Mouse (Mus musculus) heart, adult 2 months (tissue): ENCODE data around the gene Mreg. TPM values are rescaled to one million over a fixed set of nuclear protein-coding genes. Genes with fewer than 3 reads are reported as not detected.

Experiments used
- DNase-seq, 2 experiments: peaks; one replicate each; pipeline ENCODE4 v3.0.0; 2021
- H3K27ac ChIP-seq: fragments of 200-600 bp; 2 replicates; pipeline ENCODE4 v1.8.1; 2022
- H3K27me3 ChIP-seq: fragments of 200-500 bp; 2 replicates; pipeline ENCODE4 v1.6.1; 2012; ENCODE audit warnings: mild to moderate bottlenecking, low read length, inconsistent platforms, mixed read lengths; ENCODE audit not compliant: control insufficient read depth, insufficient read depth
- H3K36me3 ChIP-seq: fragments of 200-500 bp; 2 replicates; pipeline ENCODE4 v1.6.1; 2012; ENCODE audit warnings: low read length, inconsistent platforms; ENCODE audit not compliant: control insufficient read depth, insufficient read depth
- H3K4me1 ChIP-seq: fragments of 200-500 bp; 2 replicates; pipeline ENCODE4 v1.6.1; 2011; ENCODE audit warnings: low read length; ENCODE audit not compliant: control insufficient read depth, insufficient read depth
- H3K4me3 ChIP-seq: fragments of 200-600 bp; 2 replicates; pipeline ENCODE4 v1.8.1; 2022
- H3K79me2 ChIP-seq: fragments of 200-500 bp; replicated peaks from 2 replicates; pipeline ENCODE4 v1.6.1; 2012; ENCODE audit warnings: mild to moderate bottlenecking, inconsistent platforms, low read length, moderate library complexity, mixed read lengths; ENCODE audit not compliant: control insufficient read depth, insufficient read depth
- H3K9ac ChIP-seq: fragments of 200-500 bp; 2 replicates; pipeline ENCODE4 v1.6.1; 2012; ENCODE audit warnings: low read depth, mild to moderate bottlenecking, control low read depth, inconsistent platforms, low read length, mixed read lengths
- CTCF ChIP-seq: fragments of 200-600 bp; IDR thresholded peaks from 2 replicates; pipeline ENCODE4 v1.8.1; 2022; ENCODE audit warnings: antibody characterized with exemption, mild to moderate bottlenecking, moderate library complexity
- EP300 ChIP-seq: fragments of 200-500 bp; IDR thresholded peaks from 2 replicates; pipeline ENCODE4 v1.6.1; 2011; ENCODE audit warnings: low read depth, low read length, control low read depth; ENCODE audit not compliant: insufficient read depth
- POLR2A ChIP-seq: fragments of 200-500 bp; IDR thresholded peaks from 2 replicates; pipeline ENCODE4 v1.6.1; 2011; ENCODE audit warnings: mild to moderate bottlenecking, low read depth, low read length, control low read depth; ENCODE audit not compliant: insufficient read depth
- WGBS: fragments of 180-500 bp; shearing (Covaris S2); methylation state at CpG from one replicate; pipeline ENCODE4 v1.1.7; 2018; 5-methylcytosine and 5-hydroxymethylcytosine counted together
- intact Hi-C: fragments of 180-260 bp; cut with DNase I; formaldehyde crosslinking; loops from one replicate; pipeline ENCODE4 v1.15.1; 2025
- polyA plus RNA-seq: library from polyadenylated mRNA; depleted of rRNA; stranded (reverse); fragments of >200 nt; gene quantifications from 2 replicates; pipeline ENCODE4 v1.2.3, GENCODE M21; 2012
- total RNA-seq, 2 experiments: library from RNA; stranded (reverse); gene quantifications; 2 replicates each; pipeline ENCODE4 v1.2.3; 2021

The Mreg gene
- total and polyA plus RNA-seq, 3 experiments: 14.9 to 34.8 (median 31.1) TPM

DNA sequence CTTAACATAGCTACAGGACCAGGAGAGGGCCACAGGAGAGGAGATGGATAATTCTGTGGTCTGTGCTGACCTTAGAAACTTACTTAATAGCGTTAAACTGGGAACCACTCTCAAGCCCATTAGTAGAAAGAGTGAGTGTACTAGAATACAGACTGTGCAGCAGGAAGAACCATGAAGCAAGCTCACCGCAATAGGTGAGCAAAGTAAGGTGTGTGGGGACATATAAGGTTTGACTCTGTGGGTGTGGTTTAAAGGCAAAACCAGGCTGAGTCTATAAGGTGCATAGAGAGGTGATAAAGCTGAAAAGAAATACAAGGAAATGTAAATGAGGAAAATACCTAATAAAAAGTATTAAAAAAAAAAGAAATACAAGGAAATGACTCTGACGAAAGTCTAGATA, 11.0 kb downstream of the Mreg start:
- WGBS: 77% methylated on average over 3 of the region's 3 CpGs
- H3K79me2 ChIP-seq: peaks cover 2% of the 10 kb centered on the region; the same call in 1 of the 2 replicates
- H3K27me3 ChIP-seq: no peaks in the 10 kb centered on the region
- intact Hi-C loops: no loop called here
- no peak overlapping the region for H3K27ac ChIP-seq
- H3K9ac ChIP-seq: no peak overlapping the region
- no peaks in the 10 kb centered on the region for H3K36me3 ChIP-seq
- H3K4me3 ChIP-seq: no peak overlapping the region
- H3K4me1 ChIP-seq: no peaks in the 10 kb centered on the region
- no peak for TF ChIP-seq CTCF
- no peak for TF ChIP-seq EP300
- TF ChIP-seq POLR2A: no peak
- DNase-seq: no peak

- no peaks in the 10 kb centered on the region for H3K27me3 ChIP-seq
- H3K9ac ChIP-seq: no peak overlapping the region
- H3K4me3 ChIP-seq: no peak overlapping the region
- no peaks in the 10 kb centered on the region for H3K4me1 ChIP-seq
- no peak for DNase-seq
- H3K27ac ChIP-seq: no peak overlapping the region
- 0 out of 2 replicates have a peak, but pooled peaks cover 1% of the 10 kb centered on the region for H3K79me2 ChIP-seq
- WGBS: 83% methylated on average over 10 of the region's 10 CpGs
- intact Hi-C loops: no loop called here
- TF ChIP-seq CTCF (no peak), POLR2A (no peak), EP300 (no peak)
- H3K36me3 ChIP-seq: no peaks in the 10 kb centered on the region
Measured at GRCm38 (mm10) chr1:72198142-72198806, 13.8 kb downstream of the Mreg start.

DNA sequence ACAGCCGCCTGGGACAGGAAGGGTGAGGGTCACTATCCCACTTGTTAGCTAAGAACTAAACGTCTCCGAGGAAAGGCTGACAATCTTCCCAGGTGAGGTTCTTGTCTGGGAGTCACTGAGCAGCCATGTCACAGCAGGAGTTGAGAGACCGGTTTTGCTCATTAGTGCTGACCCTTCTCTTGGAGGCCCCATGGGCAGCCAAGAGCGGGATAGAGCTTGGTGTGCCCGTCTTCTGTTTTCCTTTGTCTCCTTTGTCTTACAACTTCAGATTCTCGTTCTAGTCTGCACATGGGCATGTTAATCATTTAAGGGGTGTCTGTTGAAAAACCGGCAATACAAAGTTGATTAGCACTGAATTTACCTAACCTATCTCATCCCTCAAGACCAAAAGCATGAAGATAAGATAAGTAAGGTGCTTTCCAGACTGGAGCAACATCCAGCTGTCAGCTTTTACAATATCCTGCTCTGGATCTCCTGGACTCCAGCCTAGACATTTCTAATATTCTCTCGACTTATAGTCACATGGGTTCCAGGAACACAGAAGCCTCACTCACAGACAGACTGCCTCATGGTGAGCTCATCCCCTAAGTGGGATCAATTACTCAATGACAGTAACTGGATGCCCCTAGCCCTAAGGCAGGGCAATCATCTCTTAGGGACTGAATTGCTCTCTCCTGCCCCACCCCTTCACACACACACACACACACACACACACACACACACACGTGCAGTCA, 15.3 kb downstream of the Mreg start:
- Histone ChIP-seq H3K36me3 (no peaks in the 10 kb centered on the region), H3K27me3 (no peaks in the 10 kb centered on the region), H3K27ac (no peak overlapping the region), H3K4me3 (no peak overlapping the region), H3K79me2 (0 out of 2 replicates have a peak, but pooled peaks cover 1% of the 10 kb centered on the region), H3K4me1 (no peaks in the 10 kb centered on the region), H3K9ac (no peak overlapping the region)
- WGBS: 59% methylated on average over 10 of the region's 10 CpGs
- intact Hi-C loops: no loop called here
- no peak for DNase-seq
- TF ChIP-seq EP300 (no peak), POLR2A (no peak), CTCF (no peak)

- WGBS: 93% methylated on average over 5 of the region's 5 CpGs
- Histone ChIP-seq H3K79me2 (0 out of 2 replicates have a peak, but pooled peaks cover 1% of the 10 kb centered on the region), H3K27me3 (no peaks in the 10 kb centered on the region), H3K36me3 (no peaks in the 10 kb centered on the region), H3K4me3 (no peak overlapping the region), H3K27ac (no peak overlapping the region), H3K9ac (no peak overlapping the region), H3K4me1 (no peaks in the 10 kb centered on the region)
- TF ChIP-seq POLR2A: no peak
- no peak for TF ChIP-seq CTCF
- TF ChIP-seq EP300: no peak
- DNase-seq: no peak
- intact Hi-C loops: no loop called here
Measured at GRCm38 (mm10) chr1:72196123-72196522, 16.0 kb downstream of the Mreg start.

DNA sequence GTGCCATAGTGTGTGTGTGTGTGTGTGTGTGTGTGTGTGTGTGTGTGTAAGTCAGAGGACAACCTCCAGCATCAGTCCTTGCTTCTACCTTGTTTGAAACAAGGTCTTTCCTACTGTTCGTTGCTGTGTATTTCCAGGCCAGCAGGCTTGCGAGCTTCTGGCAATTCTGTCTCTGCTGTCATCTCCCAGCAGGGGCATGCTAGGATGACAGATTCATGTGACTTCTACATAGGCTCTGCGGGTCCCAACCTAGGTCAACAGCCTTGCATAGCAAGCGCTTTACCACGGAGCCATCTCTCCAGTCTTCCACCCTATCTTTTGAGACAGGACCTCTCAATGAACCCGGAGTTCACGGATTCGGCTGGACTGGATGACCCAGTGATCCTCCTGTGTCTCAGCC, 20.7 kb downstream of the Mreg start:
- no peaks in the 10 kb centered on the region for H3K36me3 ChIP-seq
- 0 out of 2 replicates have a peak, but pooled peaks cover 1% of the 10 kb centered on the region for H3K79me2 ChIP-seq
- no peak for TF ChIP-seq CTCF
- TF ChIP-seq POLR2A: no peak
- TF ChIP-seq EP300: no peak
- no peaks in the 10 kb centered on the region for H3K4me1 ChIP-seq
- H3K9ac ChIP-seq: no peak overlapping the region
- intact Hi-C loops: no loop called here
- H3K27ac ChIP-seq: no peak overlapping the region
- H3K4me3 ChIP-seq: no peak overlapping the region
- no peak for DNase-seq
- WGBS: 88% methylated on average over 8 of the region's 8 CpGs
- H3K27me3 ChIP-seq: no peaks in the 10 kb centered on the region

GRCm38 (mm10) chr1:72188142-72188738, 23.9 kb downstream of the Mreg start:
- intact Hi-C loops: no loop called here
- 80% methylated on average over 16 of the region's 16 CpGs for WGBS

More at GRCm38 (mm10) chr1:72188142-72188738, 23.9 kb downstream of the Mreg start:
- TF ChIP-seq POLR2A (no peak), CTCF (no peak), EP300 (no peak)
- no peaks in the 10 kb centered on the region for H3K36me3 ChIP-seq
- H3K27me3 ChIP-seq: no peaks in the 10 kb centered on the region
- H3K4me1 ChIP-seq: no peaks in the 10 kb centered on the region
- H3K9ac ChIP-seq: no peak overlapping the region
- no peaks in the 10 kb centered on the region for H3K79me2 ChIP-seq
- no peak overlapping the region for H3K4me3 ChIP-seq
- H3K27ac ChIP-seq: no peak overlapping the region
- no peak for DNase-seq
